Mouse (Mus musculus): ENCODE results near the gene Rpusd1. TPM values are rescaled to one million over a fixed set of nuclear protein-coding genes. Genes with fewer than 3 reads are reported as not detected.

The Rpusd1 gene
- total and polyA plus RNA-seq, 3 experiments, result 4.2 to 18.3 (median 5.1) TPM

GRCm38 (mm10) chr17:25716130-25716529 is 11.3 kb upstream of the Rpusd1 start:
- DNase-seq, result peak in 1 of 2 experiments; percentile 10
- Histone ChIP-seq H3K79me2 (replicated peaks; ENCODE audit: control insufficient read depth, insufficient read depth, low read length) (no peaks in the 10 kb centered on the region), H3K27me3 (ENCODE audit: control insufficient read depth, insufficient read depth, low read length) (peaks cover 2% of the 10 kb centered on the region; the same call in 1 of the 2 replicates), H3K9ac (ENCODE audit: low read depth, low read length) (no peak overlapping the region), H3K4me3 (no peak overlapping the region), H3K27ac (no peak overlapping the region), H3K36me3 (ENCODE audit: control insufficient read depth, insufficient read depth, low read length) (no peaks in the 10 kb centered on the region), H3K4me1 (ENCODE audit: control insufficient read depth, insufficient read depth, low read length) (no peaks in the 10 kb centered on the region)
- intact Hi-C loops (cut with DNase I), result no loop called here
- WGBS, result 15% methylated on average over 6 of the region's 6 CpGs
- no peak for TF ChIP-seq EP300 (IDR thresholded peaks at IDR 0.05; ENCODE audit: insufficient read depth, low read depth, low read length)
- TF ChIP-seq POLR2A (IDR thresholded peaks at IDR 0.05; ENCODE audit: insufficient read depth, low read depth, low read length), result no peak
- no peak for TF ChIP-seq CTCF (IDR thresholded peaks at IDR 0.05)

GRCm38 (mm10) chr17:25716711-25717637 is 10.5 kb upstream of the Rpusd1 start, which contains the start of gene Gng13:
Gng13 (plus strand) TSS chr17:25717171.
- H3K27ac ChIP-seq, result no peak within 1 kb of the TSS
- DNase-seq, result peak in 1 of 2 experiments; percentile 15
- TF ChIP-seq EP300 (IDR thresholded peaks at IDR 0.05; ENCODE audit: insufficient read depth, low read depth, low read length), result no peak
- no peak for TF ChIP-seq POLR2A (IDR thresholded peaks at IDR 0.05; ENCODE audit: insufficient read depth, low read depth, low read length)
- TF ChIP-seq CTCF (IDR thresholded peaks at IDR 0.05), result no peak
- H3K27me3 ChIP-seq (ENCODE audit: control insufficient read depth, insufficient read depth, low read length), result peaks cover 2% of the 10 kb centered on the region; the same call in 1 of the 2 replicates
- no peaks in the 10 kb centered on the region for H3K79me2 ChIP-seq (replicated peaks; ENCODE audit: control insufficient read depth, insufficient read depth, low read length)
- no peak within 1 kb of the TSS for H3K4me3 ChIP-seq
- WGBS, result 2% methylated on average over 45 of the region's 45 CpGs
- H3K36me3 ChIP-seq (ENCODE audit: control insufficient read depth, insufficient read depth, low read length), result no peaks in the 10 kb centered on the region
- no peak within 1 kb of the TSS for H3K9ac ChIP-seq (ENCODE audit: low read depth, low read length)
- intact Hi-C loops (cut with DNase I), result no loop called here
- no peaks in the 10 kb centered on the region for H3K4me1 ChIP-seq (ENCODE audit: control insufficient read depth, insufficient read depth, low read length)

DNA sequence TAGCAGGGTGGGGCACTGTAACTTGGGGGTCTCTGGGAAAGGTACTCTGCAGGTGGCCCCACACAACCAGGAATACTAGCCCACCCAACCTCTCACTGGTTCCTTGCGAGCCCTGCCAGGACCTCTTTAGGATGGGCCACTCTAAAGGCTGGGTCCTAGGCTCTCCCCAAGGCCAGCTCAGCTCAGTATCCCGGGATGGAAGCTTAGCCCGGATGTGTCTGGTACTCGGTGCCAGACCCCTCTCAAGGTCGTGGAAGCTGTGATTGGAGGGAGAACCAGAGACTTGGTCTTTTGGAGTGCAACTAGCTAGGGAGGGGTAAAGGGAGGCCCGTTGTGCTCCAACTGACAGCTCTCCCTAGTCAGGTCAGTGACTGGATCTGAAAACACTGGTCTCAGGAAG is 9.8 kb upstream of the Rpusd1 start:
- WGBS, result 15% methylated on average over 6 of the region's 6 CpGs
- Histone ChIP-seq H3K4me1 (ENCODE audit: control insufficient read depth, insufficient read depth, low read length) (no peaks in the 10 kb centered on the region), H3K9ac (ENCODE audit: low read depth, low read length) (no peak overlapping the region), H3K36me3 (ENCODE audit: control insufficient read depth, insufficient read depth, low read length) (no peaks in the 10 kb centered on the region), H3K27me3 (ENCODE audit: control insufficient read depth, insufficient read depth, low read length) (peaks cover 2% of the 10 kb centered on the region; the same call in 1 of the 2 replicates), H3K27ac (no peak overlapping the region), H3K4me3 (no peak overlapping the region), H3K79me2 (replicated peaks; ENCODE audit: control insufficient read depth, insufficient read depth, low read length) (no peaks in the 10 kb centered on the region)
- DNase-seq, result no peak
- intact Hi-C loops (cut with DNase I), result no loop called here
- TF ChIP-seq CTCF (IDR thresholded peaks at IDR 0.05), result no peak

- no peaks in the 10 kb centered on the region for H3K36me3 ChIP-seq (ENCODE audit: control insufficient read depth, insufficient read depth, low read length)
- intact Hi-C loops (cut with DNase I), result no loop called here
- H3K27me3 ChIP-seq (ENCODE audit: control insufficient read depth, insufficient read depth, low read length), result peaks cover 2% of the 10 kb centered on the region; the same call in 1 of the 2 replicates
Observed at GRCm38 (mm10) chr17:25721476-25721875, 6.0 kb upstream of the Rpusd1 start.

DNA sequence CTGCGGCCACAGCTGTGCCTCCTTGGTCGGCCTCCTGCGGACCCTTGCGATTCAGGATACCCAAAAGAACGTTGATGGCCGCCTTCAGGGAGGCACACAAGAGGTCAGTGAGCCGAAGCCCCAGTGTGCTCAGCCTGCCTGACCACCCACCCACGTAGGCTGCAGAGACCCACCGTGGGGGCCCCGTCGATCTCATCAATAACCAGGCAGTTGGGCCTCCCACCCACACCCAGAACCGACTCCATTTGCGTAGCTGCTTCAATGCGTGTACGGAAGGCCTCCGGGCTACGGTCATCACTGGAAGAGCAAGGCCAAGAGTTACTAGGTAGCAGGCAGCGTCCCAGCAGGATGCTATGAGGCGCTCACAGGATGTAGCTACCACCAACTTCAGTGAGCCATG is 4.0 kb upstream of the Rpusd1 start:
- no peak for DNase-seq
- peaks cover 4% of the 10 kb centered on the region for H3K4me1 ChIP-seq (ENCODE audit: control insufficient read depth, insufficient read depth, low read length)
- no peak overlapping the region for H3K27ac ChIP-seq
- no peak for TF ChIP-seq CTCF (IDR thresholded peaks at IDR 0.05)
- no peak for TF ChIP-seq EP300 (IDR thresholded peaks at IDR 0.05; ENCODE audit: insufficient read depth, low read depth, low read length)
- TF ChIP-seq POLR2A (IDR thresholded peaks at IDR 0.05; ENCODE audit: insufficient read depth, low read depth, low read length), result no peak
- no peaks in the 10 kb centered on the region for H3K36me3 ChIP-seq (ENCODE audit: control insufficient read depth, insufficient read depth, low read length)
- no peaks in the 10 kb centered on the region for H3K27me3 ChIP-seq (ENCODE audit: control insufficient read depth, insufficient read depth, low read length)
- intact Hi-C loops (cut with DNase I), result no loop called here
- no peak overlapping the region for H3K9ac ChIP-seq (ENCODE audit: low read depth, low read length)
- no peaks in the 10 kb centered on the region for H3K79me2 ChIP-seq (replicated peaks; ENCODE audit: control insufficient read depth, insufficient read depth, low read length)
- H3K4me3 ChIP-seq, result no peak overlapping the region
- 96% methylated on average over 19 of the region's 19 CpGs for WGBS

More at GRCm38 (mm10) chr17:25721476-25721875, 6.0 kb upstream of the Rpusd1 start:
- no peak overlapping the region for H3K27ac ChIP-seq
- H3K4me1 ChIP-seq (ENCODE audit: control insufficient read depth, insufficient read depth, low read length), result no peaks in the 10 kb centered on the region
- H3K4me3 ChIP-seq, result no peak overlapping the region
- TF ChIP-seq POLR2A (IDR thresholded peaks at IDR 0.05; ENCODE audit: insufficient read depth, low read depth, low read length) (no peak), CTCF (IDR thresholded peaks at IDR 0.05) (no peak), EP300 (IDR thresholded peaks at IDR 0.05; ENCODE audit: insufficient read depth, low read depth, low read length) (no peak)
- no peak for DNase-seq
- no peaks in the 10 kb centered on the region for H3K79me2 ChIP-seq (replicated peaks; ENCODE audit: control insufficient read depth, insufficient read depth, low read length)
- no peak overlapping the region for H3K9ac ChIP-seq (ENCODE audit: low read depth, low read length)
- WGBS, result 97% methylated on average over 5 of the region's 5 CpGs

- no peak overlapping the region for H3K4me3 ChIP-seq
- peaks cover 4% of the 10 kb centered on the region for H3K4me1 ChIP-seq (ENCODE audit: control insufficient read depth, insufficient read depth, low read length)
- no peak overlapping the region for H3K9ac ChIP-seq (ENCODE audit: low read depth, low read length)
- 84% methylated on average over 7 of the region's 7 CpGs for WGBS
- no peaks in the 10 kb centered on the region for H3K79me2 ChIP-seq (replicated peaks; ENCODE audit: control insufficient read depth, insufficient read depth, low read length)
- H3K27me3 ChIP-seq (ENCODE audit: control insufficient read depth, insufficient read depth, low read length), result no peaks in the 10 kb centered on the region
- TF ChIP-seq EP300 (IDR thresholded peaks at IDR 0.05; ENCODE audit: insufficient read depth, low read depth, low read length), result no peak
- no peak for TF ChIP-seq POLR2A (IDR thresholded peaks at IDR 0.05; ENCODE audit: insufficient read depth, low read depth, low read length)
- H3K27ac ChIP-seq, result no peak overlapping the region
- H3K36me3 ChIP-seq (ENCODE audit: control insufficient read depth, insufficient read depth, low read length), result no peaks in the 10 kb centered on the region
- intact Hi-C loops (cut with DNase I), result no loop called here
- DNase-seq, result no peak
Observed at GRCm38 (mm10) chr17:25723919-25724318, 3.6 kb upstream of the Rpusd1 start.
